In the genomic region with DNA sequence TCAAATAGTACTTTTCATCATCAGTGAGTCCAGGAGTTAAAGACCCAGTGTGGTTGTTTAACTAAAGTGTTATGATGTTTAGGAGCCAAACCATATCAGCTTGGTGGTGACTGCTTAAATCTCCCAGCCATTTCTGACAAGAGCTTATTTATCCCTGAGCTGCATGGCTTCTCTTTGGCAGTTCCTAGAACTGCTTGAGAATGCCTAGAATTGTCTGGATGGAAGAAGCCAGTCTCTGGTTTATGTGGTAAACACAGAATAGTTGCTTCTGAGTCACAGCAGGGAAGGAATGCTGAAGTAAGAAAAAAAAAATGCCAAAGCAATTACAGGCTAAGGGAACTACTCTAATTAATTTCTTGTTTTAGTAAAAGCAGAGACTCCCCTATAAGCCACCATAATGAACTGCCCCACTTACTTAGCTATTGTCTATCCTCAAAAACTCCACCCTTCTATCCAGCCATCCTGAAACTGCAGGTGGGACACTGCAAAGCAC, we compare ENCODE assay signal across 19 mouse cellular contexts.
A peak's percentile ranks its signal among the peaks of the same experiment; 100 is the strongest.
DNase-seq lines count a peak whose midpoint lies in the region; ATAC-seq and TF ChIP-seq lines count a peak whose summit lies in the region.
"Had no signal": no experiment of that assay in that cellular context is flagged by ENCODE, and none has a peak within 500 bp of the region (broad histone marks: within the 10 kb centered on the region; RNA-seq: fewer than 3 reads in every experiment).

No protein-coding gene starts in this region.

- H3K4me3 ChIP-seq in lung, postnatal 0 days (ENCODE audit: low read depth, low read length): no peak overlapping the region
- no peak overlapping the region for H3K4me3 ChIP-seq in embryonic fibroblast, embryonic 13.5 days (ENCODE audit: insufficient read depth, low read length)
- no peak overlapping the region for H3K4me3 ChIP-seq in forebrain, embryonic 15.5 days
- H3K4me3 ChIP-seq: embryonic facial prominence, embryonic 12.5 days; forebrain, embryonic 13.5 days; gastrocnemius, adult 2 months; heart, embryonic 13.5 days; hindbrain, embryonic 15.5 days had no signal

- no peaks in the 10 kb centered on the region for H3K4me1 ChIP-seq in lung, postnatal 0 days (ENCODE audit: insufficient read depth, low read depth, low read length)
- peaks cover 4% of the 10 kb centered on the region; the same call in 1 of the 2 replicates for H3K4me1 ChIP-seq in embryonic fibroblast, embryonic 13.5 days (ENCODE audit: control insufficient read depth, insufficient read depth, low read length)
- H3K4me1 ChIP-seq in forebrain, embryonic 15.5 days: no peaks in the 10 kb centered on the region
- H3K4me1 ChIP-seq: embryonic facial prominence, embryonic 12.5 days; forebrain, embryonic 13.5 days; heart, embryonic 13.5 days; hindbrain, embryonic 15.5 days had no signal

- no peak for ATAC-seq in lung, postnatal 0 days
- ATAC-seq in forebrain, embryonic 15.5 days (replicated peaks): no peak
- no peak for ATAC-seq in monocyte, adult 5-6 weeks (replicated peaks; ENCODE audit: insufficient number of reproducible peaks, low FRiP score, low TSS enrichment, poor library complexity, severe bottlenecking)
- ATAC-seq: activated CD4-positive, CD25-positive, alpha-beta regulatory T cell, adult 4 months; forebrain, embryonic 13.5 days had no signal

- no peak for TF ChIP-seq EP300 in lung, postnatal 0 days (IDR thresholded peaks at IDR 0.05)

- no peak overlapping the region for H3K27ac ChIP-seq in lung, postnatal 0 days (ENCODE audit: low read length)
- H3K27ac ChIP-seq in embryonic fibroblast, embryonic 13.5 days (ENCODE audit: insufficient read depth, low read length): peak overlapping the region; percentile 56
- no peak overlapping the region for H3K27ac ChIP-seq in forebrain, embryonic 15.5 days (replicated peaks)
- H3K27ac ChIP-seq: embryonic facial prominence, embryonic 12.5 days; forebrain, embryonic 13.5 days; gastrocnemius, adult 2 months; heart, embryonic 13.5 days; hindbrain, embryonic 15.5 days had no signal

- no peaks in the 10 kb centered on the region for H3K27me3 ChIP-seq in lung, postnatal 0 days (replicated peaks; ENCODE audit: insufficient read depth, low read length)
- no peaks in the 10 kb centered on the region for H3K27me3 ChIP-seq in forebrain, embryonic 15.5 days
- H3K27me3 ChIP-seq: embryonic facial prominence, embryonic 12.5 days; forebrain, embryonic 13.5 days; hindbrain, embryonic 15.5 days had no signal

- H3K36me3 ChIP-seq in lung, postnatal 0 days (ENCODE audit: insufficient read depth, low read length): no peaks in the 10 kb centered on the region
- H3K36me3 ChIP-seq in forebrain, embryonic 15.5 days: no peaks in the 10 kb centered on the region
- H3K36me3 ChIP-seq: embryonic facial prominence, embryonic 12.5 days; heart, embryonic 13.5 days; hindbrain, embryonic 15.5 days had no signal

- H3K4me2 ChIP-seq in lung, postnatal 0 days (replicated peaks; ENCODE audit: low read depth, low read length): no peak overlapping the region
- H3K4me2 ChIP-seq in forebrain, embryonic 15.5 days (replicated peaks): no peak overlapping the region
- H3K4me2 ChIP-seq: embryonic facial prominence, embryonic 12.5 days; forebrain, embryonic 13.5 days; heart, embryonic 13.5 days; hindbrain, embryonic 15.5 days had no signal

- no peak for TF ChIP-seq CTCF in lung, postnatal 0 days (IDR thresholded peaks at IDR 0.05)
- no peak for TF ChIP-seq CTCF in embryonic fibroblast, embryonic 13.5 days (IDR thresholded peaks at IDR 0.05; ENCODE audit: borderline replicate concordance, insufficient read depth, low read length)

- DNase-seq in lung, postnatal 0 days (ENCODE audit: low spot score): peak; percentile 40
- no peak for DNase-seq in lung, postnatal 10 days
- peak; percentile 66 for DNase-seq in 3T3-L1 (ENCODE audit: low read depth, low spot score)
- DNase-seq in ovary, postnatal 10 days (ENCODE audit: low spot score): no peak
- DNase-seq: adrenal gland, postnatal 14 days; cerebellum, adult 18-20 months; cerebellum, postnatal 10 days; embryo, embryonic 11 days; gastrocnemius, adult 2 months; gastrocnemius, postnatal 25 days; heart, postnatal 36 days had no signal

- H3K9me3 ChIP-seq in lung, postnatal 0 days (ENCODE audit: low read length): no peaks in the 10 kb centered on the region
- no peaks in the 10 kb centered on the region for H3K9me3 ChIP-seq in forebrain, embryonic 15.5 days
- H3K9me3 ChIP-seq: embryonic facial prominence, embryonic 12.5 days; forebrain, embryonic 13.5 days; heart, embryonic 13.5 days; hindbrain, embryonic 15.5 days had no signal

- no peak for TF ChIP-seq POLR2A in embryonic fibroblast, embryonic 13.5 days (IDR thresholded peaks at IDR 0.05; ENCODE audit: low read depth, low read length)

- H3K9ac ChIP-seq in lung, postnatal 0 days (replicated peaks; ENCODE audit: low read depth): no peak overlapping the region
- H3K9ac ChIP-seq in forebrain, embryonic 15.5 days (replicated peaks): no peak overlapping the region
- H3K9ac ChIP-seq: embryonic facial prominence, embryonic 12.5 days; forebrain, embryonic 13.5 days; heart, embryonic 13.5 days; hindbrain, embryonic 15.5 days had no signal

Comparison
In these comparisons a context has a peak if more than half of its experiments do, and no peak if none do; other contexts are left out.
1. DNase-seq: peak in lung, postnatal 0 days (single experiment) and 3T3-L1 (single experiment); none in lung, postnatal 10 days (single experiment) and ovary, postnatal 10 days (single experiment).